Mouse (Mus musculus) cerebellum, adult 2 months (tissue): ENCODE data around the gene Cage1.

Experiments used
- CTCF ChIP-seq: fragments of 200-500 bp; IDR thresholded peaks from 2 replicates; pipeline ENCODE4 v1.5.1; 2011; ENCODE audit warnings: low read depth, mild to moderate bottlenecking, control low read depth, low read length, moderate library complexity, borderline replicate concordance; ENCODE audit not compliant: insufficient read depth
- POLR2A ChIP-seq: fragments of 200-500 bp; IDR thresholded peaks from 2 replicates; pipeline ENCODE4 v1.6.1; 2011; ENCODE audit warnings: low read length, control low read depth, borderline replicate concordance; ENCODE audit not compliant: insufficient read depth

GRCm38 (mm10) chr13:38028407-38028806 is 8.5 kb downstream of the Cage1 start:
- TF ChIP-seq POLR2A (no peak), CTCF (no peak)
